Mouse (Mus musculus) limb, embryonic 12.5 days (tissue): ENCODE results near the gene Ergic1. TPM values are rescaled to one million over a fixed set of nuclear protein-coding genes. Genes with fewer than 3 reads are reported as not detected.

Experiments used
- ATAC-seq: fragments of 200-750 bp; cut with Nextera tagmentation; 2 replicates; pipeline ENCODE4 v1.8.0; 2017; ENCODE audit warnings: low read depth, moderate TSS enrichment; ENCODE audit not compliant: insufficient number of reproducible peaks, insufficient read depth, low FRiP score, low TSS enrichment
- H3K27ac ChIP-seq: fragments of 300-500 bp; sonication (generic); 2 replicates; pipeline ENCODE4 v1.5.1; 2016; ENCODE audit warnings: mild to moderate bottlenecking, moderate library complexity
- H3K27me3 ChIP-seq: fragments of 300-500 bp; sonication (generic); 2 replicates; pipeline ENCODE4 v1.6.1; 2016; ENCODE audit warnings: mild to moderate bottlenecking, moderate library complexity
- H3K36me3 ChIP-seq: fragments of 300-500 bp; sonication (generic); 2 replicates; pipeline ENCODE4 v1.6.1; 2016; ENCODE audit warnings: mild to moderate bottlenecking, moderate library complexity
- H3K4me1 ChIP-seq: fragments of 300-500 bp; sonication (generic); replicated peaks from 2 replicates; pipeline ENCODE4 v1.6.1; 2016
- H3K4me2 ChIP-seq: fragments of 300-500 bp; sonication (generic); 2 replicates; pipeline ENCODE4 v1.6.1; 2016; ENCODE audit warnings: mild to moderate bottlenecking, moderate library complexity
- H3K4me3 ChIP-seq: fragments of 300-500 bp; sonication (generic); replicated peaks from 2 replicates; pipeline ENCODE4 v1.5.1; 2016; ENCODE audit warnings: mild to moderate bottlenecking
- H3K9ac ChIP-seq: fragments of 300-500 bp; sonication (generic); replicated peaks from 2 replicates; pipeline ENCODE4 v1.6.1; 2016; ENCODE audit warnings: mild to moderate bottlenecking, moderate library complexity
- H3K9me3 ChIP-seq: fragments of 300-500 bp; sonication (generic); 2 replicates; pipeline ENCODE4 v1.6.1; 2016; ENCODE audit warnings: mild to moderate bottlenecking, moderate library complexity
- WGBS: fragments of 180-500 bp; shearing (Covaris S2); methylation state at CpG from one replicate; pipeline ENCODE4 v1.1.7; 2016; 5-methylcytosine and 5-hydroxymethylcytosine counted together
- microRNA-seq: library from miRNA; unstranded; fragments of <30 nt; microRNA quantifications from one replicate; pipeline ENCODE4, GENCODE M21; 2017
- polyA plus RNA-seq: library from polyadenylated mRNA; unstranded; fragments of >200 nt; fragmentation: Nextera tagmentation; extraction: Ambion mirVana; gene quantifications from 2 replicates; pipeline ENCODE4 v1.2.1, GENCODE M21; 2016

The Ergic1 gene
- polyA plus RNA-seq, 1 experiment from 2014 or later, result 90.7 TPM

DNA sequence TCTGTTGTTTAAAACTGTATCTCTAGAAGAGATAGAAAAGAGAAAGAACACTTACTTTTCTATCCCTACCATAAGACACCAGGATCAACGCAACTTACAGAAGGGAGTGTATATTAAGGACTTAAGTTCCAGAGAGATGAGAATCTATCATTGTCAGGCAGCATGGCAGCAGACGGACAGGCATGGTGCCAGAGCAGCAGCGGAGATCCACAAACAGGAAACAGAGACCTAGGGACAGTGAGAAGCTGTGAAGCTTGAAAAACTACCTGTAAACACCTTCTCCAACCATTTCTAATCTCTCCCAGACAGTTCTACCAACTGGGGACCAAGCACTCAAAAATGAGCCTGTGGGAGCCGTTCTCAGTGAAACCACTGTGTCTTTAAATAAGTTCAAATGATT is 142.4 kb downstream of the Ergic1 start:
- 93% methylated on average over 4 of the region's 4 CpGs for WGBS
- Histone ChIP-seq H3K27ac (no peak overlapping the region), H3K4me1 (no peaks in the 10 kb centered on the region), H3K4me3 (no peak overlapping the region), H3K4me2 (no peak overlapping the region), H3K36me3 (peaks cover 23% of the 10 kb centered on the region), H3K9ac (no peak overlapping the region), H3K27me3 (no peaks in the 10 kb centered on the region), H3K9me3 (no peaks in the 10 kb centered on the region)
- ATAC-seq, result no peak

DNA sequence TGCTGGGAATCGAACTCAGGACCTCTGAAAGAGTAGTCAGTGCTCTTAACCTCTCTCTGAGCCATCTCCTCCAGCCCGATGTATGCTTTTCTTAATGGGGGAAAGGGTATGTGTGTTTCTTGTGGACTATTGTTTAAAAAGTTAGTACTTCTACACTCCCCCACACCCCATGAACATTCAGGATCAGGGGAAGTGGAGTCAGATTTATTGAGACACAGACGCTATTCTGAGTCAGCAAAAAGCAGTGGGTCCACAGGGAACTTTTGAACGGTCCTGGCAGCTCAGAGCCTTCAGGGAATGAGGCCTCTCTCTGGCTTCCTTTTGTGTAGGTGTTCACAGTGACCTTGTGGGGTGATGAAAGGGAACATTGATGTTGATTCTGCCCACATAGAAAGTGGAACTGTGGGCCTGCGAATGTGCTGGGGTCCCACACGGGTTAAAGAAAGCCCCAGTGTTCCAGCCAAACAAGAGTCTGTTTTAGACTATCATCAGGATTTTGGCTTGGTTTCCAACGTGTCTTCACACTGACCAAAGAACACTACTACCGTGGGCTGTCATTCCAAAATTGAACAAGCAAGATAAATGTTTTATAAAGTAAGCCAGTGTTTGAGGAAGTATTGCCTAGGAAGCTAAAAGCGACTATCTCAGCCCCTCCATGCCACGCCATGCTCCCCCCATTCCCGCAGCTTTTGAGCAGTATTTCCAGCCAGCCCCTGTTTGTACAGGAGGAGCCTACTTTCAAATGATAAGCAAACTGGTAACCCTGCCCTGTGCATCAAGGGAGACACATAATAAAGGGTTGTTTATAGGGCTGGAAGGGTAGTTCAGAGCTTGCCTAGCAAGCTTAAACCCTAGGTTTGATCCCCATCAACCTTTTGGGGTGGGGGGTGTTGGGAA is 144.4 kb downstream of the Ergic1 start:
- Histone ChIP-seq H3K27ac (no peak overlapping the region), H3K9ac (no peak overlapping the region), H3K27me3 (peaks cover 12% of the 10 kb centered on the region), H3K4me3 (no peak overlapping the region), H3K4me1 (no peaks in the 10 kb centered on the region), H3K36me3 (peaks cover 5% of the 10 kb centered on the region), H3K4me2 (no peak overlapping the region), H3K9me3 (no peaks in the 10 kb centered on the region)
- ATAC-seq, result no peak
- WGBS, result 81% methylated on average over 11 of the region's 11 CpGs

Small RNAs within 50 kb of the gene (microRNA-seq; reads per million reads assigned to microRNA genes)
- not detected for gene Gm22420

Other genes starting within 250 kb of the Ergic1 start
- 0.40 and 0.59 TPM in 2 replicates for gene Neurl1b, start 146.7 kb upstream of the Ergic1 start, polyA plus RNA-seq
- 18.0 and 19.4 TPM in 2 replicates for gene Dusp1, start 639 bp downstream of the Ergic1 start, polyA plus RNA-seq
- 112 and 114 TPM in 2 replicates for gene Atp6v0e, start 101.7 kb downstream of the Ergic1 start, polyA plus RNA-seq
- gene Crebrf, start 154.2 kb downstream of the Ergic1 start, polyA plus RNA-seq, result 3.9 and 6.0 TPM in 2 replicates
- 56.2 and 59.2 TPM in 2 replicates for gene Bnip1, start 219.6 kb downstream of the Ergic1 start, polyA plus RNA-seq